Mouse (Mus musculus) fat pad, adult 2 months (tissue): ENCODE data around the gene Ice1.

ENCODE experiments used
- DNase-seq: peaks from one replicate; pipeline ENCODE4 v3.0.0-alpha.2; 2011; ENCODE audit warnings: low read depth, low spot score; ENCODE audit errors: extremely low read depth

The Ice1 gene

DNA sequence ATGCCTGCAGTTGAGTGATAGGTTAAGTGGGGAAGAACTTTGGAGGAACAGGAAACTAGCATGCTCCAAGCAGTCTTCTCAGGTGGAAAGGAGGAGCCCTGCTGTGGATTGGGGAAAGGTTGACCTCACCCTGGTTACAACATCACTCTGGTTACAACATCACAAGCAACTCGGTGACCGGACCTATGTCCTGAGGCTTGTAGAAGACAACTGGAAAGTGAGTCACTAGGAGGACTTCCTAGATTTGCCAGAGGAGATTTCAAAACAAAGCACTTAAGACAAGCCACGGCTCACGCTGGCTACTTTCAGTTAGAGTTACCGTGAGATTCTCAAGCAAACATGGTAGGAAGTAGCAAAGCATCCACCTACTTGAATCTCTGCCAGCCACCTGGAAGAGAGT, 3.9 kb upstream of the Ice1 start:
- DNase-seq = peak; percentile 88

GRCm38 (mm10) chr13:70639639-70640038, 2.2 kb upstream of the Ice1 start:
- DNase-seq = no peak

DNA sequence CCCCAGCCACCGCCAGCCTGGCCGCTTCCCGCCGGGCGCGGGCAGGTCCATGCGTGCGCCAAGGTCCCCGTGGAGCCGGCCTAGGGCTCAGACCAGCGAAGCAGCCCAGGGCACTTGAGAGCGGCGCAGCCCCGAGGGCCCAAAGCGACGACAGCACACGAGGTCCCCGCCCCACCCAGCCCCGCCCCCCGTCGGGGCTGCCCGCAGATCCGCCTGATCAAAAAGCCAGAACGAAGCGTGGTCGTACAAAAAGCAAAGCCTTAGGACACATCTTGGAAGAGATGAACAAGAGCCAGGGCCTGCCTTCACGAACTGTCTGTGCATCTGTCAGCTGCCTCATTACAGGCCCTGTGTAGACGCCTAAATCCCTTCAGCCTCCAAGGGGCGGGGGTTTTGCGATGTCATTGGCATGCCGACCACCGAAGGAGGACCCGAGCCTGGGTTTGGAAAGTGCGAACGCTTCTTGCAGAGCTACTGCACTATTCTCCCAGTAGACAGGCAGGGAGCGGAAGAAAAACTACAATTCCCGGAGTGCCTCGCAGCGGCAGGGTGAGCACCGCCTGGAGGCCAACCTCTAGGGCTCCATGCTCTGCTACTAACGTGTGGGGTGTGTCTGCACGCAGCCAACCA, 343 bp upstream of the Ice1 start:
- peak; percentile 11 for DNase-seq

DNA sequence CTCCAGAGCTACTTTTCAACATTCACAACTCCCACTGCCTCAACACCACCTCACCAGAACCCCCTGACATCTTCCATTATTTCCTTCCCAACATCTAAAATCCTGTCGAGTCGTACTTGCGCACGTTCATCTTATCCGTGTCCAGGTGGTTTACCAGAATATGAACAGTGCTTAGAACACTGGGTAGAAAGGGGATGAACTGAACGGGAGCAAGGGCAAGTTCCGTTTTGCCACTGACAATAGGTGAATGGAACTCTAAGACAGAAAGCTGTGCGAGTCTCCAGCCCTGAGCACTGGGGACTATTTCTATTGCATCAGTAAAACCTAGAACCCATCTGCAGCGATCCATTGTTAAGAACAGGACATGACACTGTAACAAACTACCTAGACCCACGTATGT, 728 bp downstream of the Ice1 start:
- DNase-seq = no peak

DNA sequence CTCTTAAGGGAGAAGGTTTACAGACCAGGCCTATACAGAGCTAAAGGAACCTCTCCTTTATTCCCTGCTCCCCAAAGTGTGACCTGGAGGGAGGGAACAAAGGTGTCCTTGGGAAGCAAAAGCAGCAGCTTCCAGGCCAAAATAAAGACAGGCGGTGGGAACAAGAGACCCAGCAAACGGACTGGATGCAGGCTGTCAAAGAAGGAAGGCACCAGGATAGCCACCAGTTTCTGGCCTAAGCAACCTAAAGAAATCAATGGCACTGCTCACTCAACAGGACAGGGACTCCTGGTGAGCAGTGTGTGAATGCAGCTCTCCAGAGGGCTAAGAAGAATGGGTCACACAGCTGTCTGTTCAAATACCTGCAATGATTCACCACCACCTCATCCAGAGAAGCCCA, 1.8 kb downstream of the Ice1 start:
- DNase-seq = no peak

DNA sequence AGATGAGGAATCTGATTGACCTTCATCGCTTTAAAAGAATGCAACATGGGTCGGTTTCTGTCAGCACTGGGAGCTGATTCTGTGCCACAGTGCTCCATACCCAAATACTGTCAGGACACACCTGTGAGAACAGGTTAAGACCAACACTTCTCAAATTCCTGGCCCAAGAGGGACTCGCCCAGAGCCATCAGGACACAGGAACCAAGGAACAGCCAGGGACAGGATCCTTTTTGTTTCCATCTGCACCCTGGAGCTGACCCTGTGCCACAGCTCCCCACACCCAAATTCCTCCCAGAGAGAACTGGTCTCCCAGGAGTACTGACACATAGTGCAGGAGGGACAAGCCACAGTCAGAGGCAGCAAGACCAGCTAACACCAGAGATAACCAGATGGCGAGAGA, 11.0 kb downstream of the Ice1 start:
- DNase-seq = no peak

DNA sequence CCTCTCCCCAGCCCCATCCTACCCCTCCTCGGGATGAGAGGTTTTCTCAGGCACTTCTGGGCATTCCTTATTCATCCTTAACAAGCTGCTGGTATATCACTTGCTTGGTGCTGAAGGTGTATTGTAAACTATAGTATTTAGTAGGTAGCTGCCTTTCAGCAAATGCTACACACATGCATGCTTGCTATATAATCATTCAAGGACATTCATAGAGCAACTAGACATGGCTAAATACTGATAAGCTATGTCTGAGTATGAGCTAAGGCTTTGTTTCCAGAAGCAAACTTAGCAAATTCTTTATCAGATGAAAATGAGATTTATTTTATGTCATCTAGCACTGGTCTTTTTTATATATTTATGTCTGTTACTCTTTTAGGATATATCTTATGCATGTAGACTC, 11.8 kb downstream of the Ice1 start:
- no peak for DNase-seq

- no peak for DNase-seq
Observed at GRCm38 (mm10) chr13:70624445-70624844, 13.0 kb downstream of the Ice1 start.

DNA sequence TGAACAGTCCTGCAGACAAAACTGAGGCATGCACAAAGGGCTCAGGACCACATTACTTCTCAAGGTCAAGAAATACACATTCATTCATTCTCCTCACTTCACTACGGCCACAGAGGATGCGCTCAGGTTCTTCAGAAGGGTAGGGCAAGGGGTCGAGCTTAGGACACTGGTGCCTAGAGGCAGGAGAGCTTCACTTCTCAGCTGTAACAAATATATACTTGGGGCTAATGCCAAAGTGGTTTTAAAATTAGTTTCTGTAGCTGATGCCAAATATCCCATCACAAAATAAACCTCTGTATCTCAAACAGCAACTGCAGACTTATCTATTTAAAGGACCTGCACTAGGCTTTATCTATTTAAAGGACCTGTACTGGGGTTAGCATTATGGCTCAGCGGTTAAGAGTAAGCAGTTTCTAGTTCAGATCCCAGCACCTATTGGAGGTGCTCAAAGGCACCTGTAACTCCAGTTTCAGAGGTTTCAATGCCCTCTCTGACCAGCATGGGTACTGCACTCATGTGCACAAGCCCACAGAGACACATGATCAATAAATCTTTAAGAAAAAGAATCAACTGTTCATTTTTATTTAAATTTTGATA, 14.9 kb downstream of the Ice1 start:
- DNase-seq = no peak

DNA sequence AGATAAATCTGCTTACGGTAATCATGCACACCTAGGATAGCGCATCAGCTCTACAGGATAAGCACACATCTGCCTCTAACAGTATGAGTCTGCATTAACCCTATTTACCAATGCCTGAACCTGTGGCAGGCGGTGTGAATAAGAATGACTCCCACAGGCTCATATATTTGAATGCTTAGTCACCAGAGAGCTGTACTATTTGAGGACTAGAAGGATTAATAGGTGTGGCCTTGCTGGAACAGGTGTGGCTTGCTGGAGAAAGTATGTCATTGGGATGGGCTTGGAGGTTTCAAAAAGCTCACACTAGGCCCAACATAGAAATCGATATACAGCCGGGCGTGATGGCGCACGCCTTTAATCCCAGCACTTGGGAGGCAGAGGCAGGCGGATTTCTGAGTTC, 15.9 kb downstream of the Ice1 start:
- DNase-seq = no peak

DNA sequence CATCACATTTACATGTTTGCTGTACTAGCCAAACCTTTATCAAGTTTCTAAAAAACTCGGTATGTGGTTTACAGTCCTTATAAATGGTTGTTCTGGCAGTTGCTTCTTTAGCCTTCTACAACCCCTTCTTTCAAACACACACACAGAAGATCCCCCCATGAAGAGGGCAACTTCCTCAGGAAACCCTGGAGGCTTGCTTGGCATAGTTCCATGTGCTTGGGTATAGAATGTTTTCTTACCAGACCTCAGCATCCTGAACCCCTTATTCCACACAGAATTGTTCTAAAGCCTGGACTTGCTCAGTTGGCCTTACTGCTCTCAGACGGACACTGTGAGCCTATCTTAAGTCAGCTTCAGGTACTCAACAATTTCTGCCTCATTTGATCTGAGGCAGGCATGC, 24.6 kb downstream of the Ice1 start:
- no peak for DNase-seq

- DNase-seq = no peak
Observed at GRCm38 (mm10) chr13:70610431-70611420, 26.7 kb downstream of the Ice1 start.

- no peak for DNase-seq
Observed at GRCm38 (mm10) chr13:70609632-70610031, 27.8 kb downstream of the Ice1 start.

DNA sequence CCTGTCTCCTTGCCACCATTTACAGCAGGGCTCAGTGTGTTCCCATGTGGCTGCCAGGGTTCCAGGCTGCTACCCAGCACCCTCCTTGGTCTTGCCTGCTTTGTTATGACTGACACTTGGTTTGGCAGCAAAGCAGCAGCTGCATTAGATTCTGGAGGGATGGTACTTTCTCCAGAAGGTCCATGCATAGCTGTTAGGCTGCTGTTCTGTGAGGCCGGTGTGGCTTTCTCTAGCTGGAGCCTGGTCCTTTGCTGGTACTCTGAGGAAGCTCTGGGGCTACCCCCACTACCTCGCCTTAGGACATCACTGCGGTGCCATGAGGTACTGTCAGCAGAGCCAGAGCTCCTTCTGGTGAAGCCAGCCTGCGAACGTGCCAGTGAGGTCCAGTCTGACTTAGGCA, 32.1 kb downstream of the Ice1 start:
- DNase-seq = no peak

DNA sequence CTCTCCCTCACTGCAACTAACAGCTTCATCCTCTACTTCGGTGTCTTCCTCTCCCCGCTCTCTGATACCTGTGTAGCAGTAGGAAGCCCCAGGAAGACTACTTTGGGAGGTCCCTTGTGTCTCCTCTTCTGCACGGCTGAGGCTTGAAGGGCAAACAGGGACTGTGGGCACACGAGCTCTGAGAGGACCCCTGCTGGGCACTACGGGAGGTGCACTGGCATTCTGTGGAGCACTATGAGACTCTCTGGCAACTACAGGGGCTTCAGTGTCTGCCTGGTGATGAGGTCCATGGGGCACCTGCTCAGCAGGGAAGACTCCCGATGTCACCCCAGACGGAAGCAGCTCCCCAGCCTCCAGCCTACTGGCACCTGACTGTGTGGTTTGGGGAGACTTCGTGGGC, 32.7 kb downstream of the Ice1 start:
- DNase-seq = no peak

DNA sequence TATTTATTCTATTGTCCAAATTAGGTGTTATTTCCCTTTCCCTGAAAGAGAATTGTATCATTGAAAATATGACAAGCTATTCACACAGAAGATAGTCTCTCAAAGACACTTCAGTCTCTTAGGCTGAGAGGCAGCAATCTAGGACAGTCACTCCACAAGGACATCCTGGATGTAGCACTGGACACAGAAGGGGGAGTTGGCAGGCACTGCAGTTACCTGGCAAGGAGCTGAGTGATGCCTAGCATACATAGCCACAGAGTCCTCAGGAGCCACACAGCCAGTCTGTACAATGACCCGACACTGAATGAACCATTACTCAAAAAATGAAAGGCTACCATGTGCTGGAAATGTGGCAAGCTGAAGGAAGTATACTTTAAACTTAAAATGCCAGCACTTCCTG, 35.9 kb downstream of the Ice1 start:
- no peak for DNase-seq

- no peak for DNase-seq
Observed at GRCm38 (mm10) chr13:70599964-70600619, 37.3 kb downstream of the Ice1 start.

- no peak for DNase-seq
Observed at GRCm38 (mm10) chr13:70598941-70599340, 38.5 kb downstream of the Ice1 start.

DNA sequence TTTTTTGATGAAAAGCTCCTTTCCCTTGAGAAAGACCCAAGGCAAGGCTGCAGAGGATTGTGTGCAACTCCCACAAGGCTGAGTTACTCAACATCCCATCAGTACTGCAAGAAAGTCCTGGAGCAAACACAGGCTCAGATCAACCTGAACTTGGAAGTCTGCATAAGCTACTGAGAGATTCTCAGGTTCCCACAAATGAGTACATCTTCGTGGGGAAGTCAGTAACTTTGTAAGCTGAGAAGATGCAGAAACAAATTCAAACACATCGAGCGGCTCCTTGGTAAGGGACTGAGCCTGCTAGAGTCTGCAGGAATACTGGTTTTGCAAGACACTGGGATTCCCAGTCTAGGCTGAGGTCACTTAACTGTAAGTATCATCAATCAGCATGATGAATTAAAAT, 40.5 kb downstream of the Ice1 start:
- no peak for DNase-seq

DNA sequence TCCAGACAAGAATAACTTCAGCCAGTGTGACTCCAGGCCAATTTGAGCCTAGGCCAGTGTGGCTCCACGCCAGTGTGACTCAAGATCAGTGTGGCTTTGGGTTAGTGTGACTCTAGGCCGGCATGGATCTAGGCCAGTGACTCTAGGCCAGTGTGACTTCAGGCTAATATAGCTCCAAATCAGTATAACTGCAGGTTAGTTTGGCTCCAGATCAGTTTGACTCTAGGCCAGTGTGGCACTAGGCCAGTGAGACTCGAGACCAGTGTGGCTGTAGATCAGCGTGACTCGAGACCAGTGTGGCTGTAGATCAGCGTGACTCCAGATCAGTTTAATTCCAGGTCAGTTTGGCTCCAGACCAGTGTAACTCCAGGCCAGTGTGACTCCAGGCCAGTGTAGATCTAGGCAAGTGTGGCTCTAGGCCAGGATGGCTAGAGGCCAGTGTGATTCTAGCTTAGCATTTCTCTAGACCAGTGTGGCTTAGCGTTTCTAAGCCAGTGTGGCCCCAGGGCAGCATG, 47.1 kb downstream of the Ice1 start:
- DNase-seq = peak; percentile 36

DNA sequence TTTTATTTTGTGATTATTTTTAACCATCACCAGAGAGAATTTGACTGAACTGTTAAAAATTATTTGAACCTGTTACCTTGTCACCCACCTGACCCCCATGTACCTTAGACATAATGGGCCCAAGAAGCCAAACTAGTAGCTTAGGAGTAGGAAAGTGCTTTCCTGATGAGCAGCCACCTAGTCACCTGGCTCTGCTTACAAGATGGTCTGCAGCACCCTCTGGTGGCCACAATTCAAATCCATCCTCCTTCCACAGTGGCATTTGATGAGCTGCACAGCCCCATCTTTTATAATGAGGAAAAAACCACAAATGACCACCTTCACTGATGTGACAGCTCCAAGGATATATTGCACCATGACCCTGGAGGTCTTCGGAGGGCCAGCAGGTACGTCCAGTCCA, 50.5 kb downstream of the Ice1 start:
- no peak for DNase-seq
